Mouse (Mus musculus): ENCODE results near the gene Crabp2.

The Crabp2 gene

DNA sequence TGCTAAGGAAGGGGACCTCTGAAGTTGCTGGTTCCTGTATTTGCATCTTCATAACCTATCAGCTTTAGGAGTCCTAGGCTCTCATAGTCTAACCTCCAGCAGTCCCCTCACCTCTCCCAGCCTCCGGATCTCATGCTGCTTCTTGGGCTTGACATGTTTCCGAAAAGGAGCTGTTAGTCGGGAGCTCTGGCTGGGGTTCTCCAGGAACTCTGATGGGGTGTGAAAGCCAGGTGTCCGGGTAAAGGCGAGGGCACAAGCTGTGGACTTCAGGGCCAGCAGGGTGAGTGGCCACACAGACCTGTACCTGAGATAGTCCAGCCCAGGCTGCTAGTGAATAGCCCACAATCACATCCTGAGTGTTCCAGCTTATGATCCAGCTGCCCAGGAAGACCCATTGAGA is 21.0 kb upstream of the Crabp2 start:
- DNase-seq (ENCODE audit: low read depth), result no peak

DNA sequence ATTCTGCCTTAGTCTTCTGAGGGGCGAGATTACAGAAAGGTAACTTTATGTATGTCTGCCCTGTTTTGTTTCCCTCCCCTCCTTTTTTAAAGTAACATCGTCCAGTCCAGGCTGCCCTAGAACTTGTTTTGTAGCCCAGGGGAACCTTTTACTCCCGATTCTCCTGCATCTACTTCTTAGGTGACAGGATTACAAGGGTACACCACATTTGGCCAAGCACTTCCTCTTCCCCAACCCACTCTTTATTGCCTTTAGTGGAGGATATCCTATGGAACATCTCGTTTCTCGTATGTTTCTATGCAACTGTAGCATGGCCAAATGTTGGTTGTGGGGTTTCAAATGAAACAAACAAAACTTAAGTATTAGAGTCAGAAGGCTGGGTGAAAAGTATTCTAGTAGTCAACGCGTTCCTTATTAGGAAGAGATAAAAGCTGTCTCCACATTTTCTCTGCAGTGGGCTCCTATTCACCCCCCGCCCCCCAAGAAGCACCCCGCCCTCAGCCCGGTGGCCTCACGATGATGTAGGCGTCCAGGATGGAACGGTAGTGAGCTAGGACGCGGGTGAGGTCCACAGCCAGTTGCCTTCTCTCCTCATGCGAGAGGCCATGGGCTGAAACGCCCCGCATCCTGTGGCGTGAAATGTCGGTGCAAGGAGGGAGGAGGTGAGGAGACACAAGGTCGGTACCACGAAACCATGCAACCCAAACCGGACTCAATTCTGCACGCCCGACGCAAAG is 19.0 kb upstream of the Crabp2 start:
- DNase-seq (ENCODE audit: low read depth), result peak; percentile 65

DNA sequence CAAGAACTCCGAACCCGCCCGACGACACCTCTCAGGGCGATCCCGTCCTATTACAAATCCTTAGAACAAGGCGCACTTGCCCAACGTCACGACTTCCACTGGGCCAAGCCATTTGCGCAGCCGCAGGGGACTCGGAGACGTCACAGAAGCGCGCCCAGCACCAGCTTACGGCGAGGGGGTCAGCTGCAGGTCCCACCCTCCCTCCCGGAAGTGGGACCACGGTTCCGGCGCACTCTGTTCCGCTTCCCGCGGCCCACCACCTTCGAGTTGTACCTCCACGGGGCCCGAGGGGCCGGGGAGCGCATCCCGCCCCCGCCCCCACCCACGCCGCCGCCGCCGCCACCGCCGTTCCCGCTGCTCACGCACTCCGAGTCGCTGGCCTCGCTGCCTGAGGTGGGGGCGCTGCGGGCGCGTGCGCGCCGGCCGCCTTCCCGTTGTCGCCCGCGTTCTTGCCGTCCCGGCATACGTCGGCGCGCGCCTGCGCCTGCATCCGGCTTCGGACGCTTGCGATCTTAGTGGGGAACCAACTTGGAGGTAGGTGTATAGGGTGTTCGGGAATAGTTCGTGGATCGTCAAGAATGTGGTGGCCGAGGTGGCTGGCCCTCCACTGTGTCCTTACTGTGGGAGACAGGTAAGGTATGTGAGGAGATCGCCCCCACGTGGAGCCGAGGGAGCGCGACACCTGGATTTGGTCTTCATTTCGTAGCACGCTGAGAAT is 18.2 kb upstream of the Crabp2 start, which contains the start of the genes Isg20l2 and Rrnad1:
Isg20l2 (plus strand) TSS at position 237 of the 718 bp plus-strand sequence.
Rrnad1 (minus strand) TSS at position 640 of the 718 bp plus-strand sequence.
- peak; percentile 98 for DNase-seq (ENCODE audit: low read depth)

DNA sequence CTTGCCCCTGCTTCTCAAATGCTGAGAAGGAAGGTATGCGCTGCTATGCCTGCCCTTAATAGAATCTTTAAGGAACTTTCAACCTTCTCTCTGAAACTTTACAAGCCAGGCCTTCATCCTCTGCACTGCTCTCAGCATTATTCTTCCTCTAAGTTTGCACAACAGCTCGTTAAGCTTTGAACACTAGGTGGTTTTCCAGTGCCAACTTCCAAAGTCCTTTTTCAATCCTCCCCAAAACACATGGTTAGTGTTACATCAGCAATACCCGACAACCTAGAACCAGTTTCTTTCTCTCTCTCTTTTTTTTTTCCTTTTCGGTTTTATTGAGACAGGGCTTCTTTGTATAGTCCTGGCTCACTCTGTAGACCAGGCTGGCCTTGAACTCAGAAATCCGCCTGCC is 14.4 kb upstream of the Crabp2 start:
- DNase-seq (ENCODE audit: low read depth), result no peak

DNA sequence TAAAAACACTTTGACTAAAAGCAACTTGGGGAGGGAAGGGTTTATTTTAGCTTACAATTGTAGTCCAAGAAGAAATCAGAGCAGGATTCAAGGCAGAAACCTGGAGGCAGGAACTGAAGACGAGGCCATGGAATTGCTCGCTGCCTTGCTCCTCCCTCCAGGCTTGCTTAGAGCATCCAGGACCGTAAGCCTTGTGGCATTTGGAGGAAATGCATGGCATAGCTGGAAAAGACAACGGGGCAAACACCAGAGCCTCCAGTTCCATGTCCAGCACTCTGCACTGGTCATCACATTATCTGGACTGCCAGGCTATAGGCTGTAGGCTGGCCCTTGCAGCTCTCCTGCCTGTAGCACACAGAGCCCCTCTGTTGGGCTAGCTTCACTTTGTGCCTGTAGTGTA is 14.0 kb upstream of the Crabp2 start:
- DNase-seq (ENCODE audit: low read depth), result no peak

DNA sequence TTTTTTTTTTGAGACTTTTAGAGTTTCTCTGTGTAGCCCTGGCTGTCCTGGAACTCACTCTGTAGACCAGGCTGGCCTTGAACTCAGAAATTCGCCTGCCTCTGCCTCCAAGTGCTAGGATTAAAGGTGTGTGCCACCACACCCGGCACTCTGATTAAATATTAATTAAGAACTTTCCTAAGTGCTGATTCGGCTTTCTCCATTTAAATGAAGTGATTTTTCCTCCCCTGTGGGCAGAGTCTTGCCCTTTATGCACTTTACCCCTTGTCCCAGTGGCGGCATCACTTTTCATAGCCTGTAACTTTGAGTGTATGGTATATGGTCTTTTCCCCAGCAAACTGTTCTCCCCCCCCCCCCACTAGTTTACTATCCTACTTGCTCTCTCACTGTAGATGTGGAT is 13.3 kb upstream of the Crabp2 start:
- no peak for DNase-seq (ENCODE audit: low read depth)

DNA sequence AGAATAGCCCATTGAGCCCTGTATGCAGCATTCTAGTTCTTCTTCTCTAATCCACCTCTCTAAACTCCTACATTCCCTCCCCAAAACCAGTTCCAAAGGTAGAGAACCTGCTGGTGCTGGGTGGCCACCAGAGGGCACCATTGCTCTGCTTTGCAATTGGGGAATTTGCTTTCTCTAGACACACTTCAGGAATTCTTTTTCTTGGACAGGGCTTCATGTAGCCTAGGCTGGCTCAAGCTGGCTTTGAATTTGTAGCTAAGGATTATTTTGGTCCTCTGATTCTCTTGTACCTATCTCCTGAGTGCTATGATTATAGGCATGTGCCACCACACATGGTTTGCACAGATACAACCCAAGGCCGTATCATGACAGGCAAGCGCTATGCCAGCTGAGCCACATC is 12.7 kb upstream of the Crabp2 start:
- DNase-seq (ENCODE audit: low read depth), result peak; percentile 78

DNA sequence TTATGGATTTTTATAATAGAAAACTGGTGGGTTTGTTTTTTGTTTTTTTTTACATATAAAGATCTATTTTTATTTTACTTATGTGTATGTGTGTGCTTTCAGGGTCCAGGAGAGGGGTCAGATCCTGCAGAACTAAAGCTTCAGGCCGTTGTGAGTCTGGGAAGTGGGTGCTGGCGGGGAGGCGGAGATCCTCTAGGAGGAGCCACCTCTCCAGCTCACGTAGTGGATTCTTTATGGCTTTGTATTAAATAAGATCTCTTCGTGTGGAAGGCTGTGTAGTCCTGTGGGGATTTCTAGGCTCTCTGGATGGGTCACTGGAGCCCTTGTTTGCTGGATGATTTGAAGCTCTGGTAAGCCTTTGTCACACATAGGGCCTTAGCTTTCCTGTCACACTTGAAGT is 7.9 kb upstream of the Crabp2 start:
- no peak for DNase-seq (ENCODE audit: low read depth)

DNA sequence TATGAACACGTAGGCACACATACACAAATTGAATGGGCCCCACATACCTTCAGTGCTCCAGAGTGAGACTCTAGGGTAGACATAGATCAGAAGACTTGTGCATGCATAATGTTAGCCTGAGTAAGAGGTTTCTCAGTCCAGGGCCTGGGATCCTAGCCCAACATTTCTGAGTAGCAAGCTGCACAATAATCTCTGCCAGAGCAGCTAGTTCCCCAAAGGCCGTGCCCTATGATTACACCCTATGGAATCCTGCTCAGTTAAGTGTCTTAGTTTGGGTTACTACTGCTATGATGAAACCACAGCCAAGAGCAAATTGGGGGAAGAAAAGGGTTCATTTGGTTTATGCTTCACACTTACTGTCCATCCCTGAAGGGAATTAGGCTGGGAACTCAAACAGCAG is 6.0 kb upstream of the Crabp2 start:
- no peak for DNase-seq (ENCODE audit: low read depth)

- DNase-seq (ENCODE audit: low read depth), result no peak
These were observed 4.9 kb upstream of the Crabp2 start for GRCm38 (mm10) chr3:87943586-87943985.

- no peak for DNase-seq (ENCODE audit: low read depth)
These were observed 3.4 kb upstream of the Crabp2 start for GRCm38 (mm10) chr3:87944838-87945600.

DNA sequence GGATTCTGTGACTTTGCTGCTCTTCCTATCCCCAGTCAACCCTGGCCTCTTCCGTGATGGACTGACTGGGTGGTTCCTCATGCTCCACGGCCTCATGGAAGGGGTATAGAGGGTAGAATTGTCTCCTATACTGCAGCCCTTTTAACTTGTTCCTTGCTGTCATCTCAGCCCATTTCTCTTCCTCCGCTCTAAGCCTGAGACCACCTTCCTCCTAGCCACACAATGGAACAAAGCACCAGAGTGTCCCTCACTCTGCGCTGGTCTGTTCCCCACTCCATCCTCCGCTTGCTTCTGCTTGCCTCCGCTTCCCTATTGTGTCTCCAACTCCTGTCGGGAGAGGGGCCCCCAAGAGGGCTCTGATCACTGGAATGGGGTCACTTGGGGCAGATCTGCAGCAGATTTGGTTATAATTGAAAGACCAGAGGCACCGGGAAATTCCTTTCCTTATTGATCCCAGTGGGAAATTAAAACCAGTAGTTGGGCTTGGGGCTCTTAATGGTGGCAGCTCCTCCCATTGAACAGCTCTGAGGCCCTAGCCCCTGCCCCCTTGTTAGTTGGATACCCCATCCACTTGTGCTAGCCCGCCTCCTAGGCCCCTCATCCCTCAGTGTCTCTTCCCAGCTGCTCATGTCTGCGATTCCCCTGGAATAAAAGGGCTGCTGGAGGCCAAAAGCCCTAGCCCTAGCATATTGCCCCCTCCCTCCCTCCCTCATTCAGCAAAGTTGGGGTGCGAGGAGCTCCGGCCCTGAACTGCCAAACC is 2.5 kb upstream of the Crabp2 start:
- DNase-seq (ENCODE audit: low read depth), result no peak

DNA sequence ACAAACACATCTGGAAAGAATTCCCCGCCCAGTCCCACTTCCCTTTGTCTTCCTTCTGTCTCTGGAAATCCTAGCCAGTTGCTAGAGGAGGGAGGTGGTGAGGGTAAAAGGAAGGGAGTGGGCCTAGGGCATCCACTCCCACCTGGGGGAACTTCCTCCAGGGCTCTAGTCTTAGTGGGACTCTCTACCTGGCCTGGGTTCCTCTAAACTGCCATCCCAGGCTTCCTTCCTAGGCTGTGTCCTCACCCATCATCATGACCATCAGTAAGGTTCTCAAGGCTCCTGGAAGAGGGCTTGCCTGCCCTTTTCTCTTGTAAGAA is 2.0 kb upstream of the Crabp2 start:
- DNase-seq (ENCODE audit: low read depth), result no peak

DNA sequence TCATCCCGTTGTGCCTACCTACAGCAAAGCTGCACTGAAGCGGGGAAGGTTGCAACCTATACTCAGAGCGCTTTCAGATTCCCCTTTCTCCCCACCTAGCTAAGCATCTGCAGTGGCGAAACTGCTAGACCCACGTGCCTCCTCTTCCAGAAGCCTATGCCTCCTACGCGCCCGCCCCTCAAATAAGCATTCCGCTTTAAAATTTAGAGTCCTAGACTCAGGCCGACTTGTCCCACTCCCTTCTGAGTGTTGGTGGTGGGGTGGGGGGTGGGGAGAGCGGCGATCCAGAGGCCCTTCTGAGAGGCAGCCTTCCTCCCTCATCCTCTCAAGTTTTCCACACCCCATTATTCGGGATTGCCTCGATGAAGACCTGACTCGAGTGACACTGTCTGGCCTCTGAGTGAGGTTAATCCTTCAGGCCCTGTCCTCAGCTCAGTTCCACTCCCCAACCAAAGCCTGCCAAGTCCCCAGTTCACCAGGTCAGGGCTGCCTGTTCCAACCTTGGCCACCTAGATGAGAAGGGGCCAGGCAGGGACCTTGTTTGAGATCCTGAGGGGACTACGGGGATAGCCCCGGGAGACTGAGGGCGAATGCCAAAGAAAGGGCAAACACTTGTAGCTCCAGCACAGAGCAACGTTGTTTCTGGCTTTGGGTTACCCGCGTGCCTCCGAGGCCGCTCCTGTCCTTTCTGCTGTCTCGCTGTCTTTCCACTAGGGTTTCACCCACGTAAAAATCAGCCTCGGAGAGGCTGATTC is 1.2 kb upstream of the Crabp2 start:
- DNase-seq (ENCODE audit: low read depth), result no peak

DNA sequence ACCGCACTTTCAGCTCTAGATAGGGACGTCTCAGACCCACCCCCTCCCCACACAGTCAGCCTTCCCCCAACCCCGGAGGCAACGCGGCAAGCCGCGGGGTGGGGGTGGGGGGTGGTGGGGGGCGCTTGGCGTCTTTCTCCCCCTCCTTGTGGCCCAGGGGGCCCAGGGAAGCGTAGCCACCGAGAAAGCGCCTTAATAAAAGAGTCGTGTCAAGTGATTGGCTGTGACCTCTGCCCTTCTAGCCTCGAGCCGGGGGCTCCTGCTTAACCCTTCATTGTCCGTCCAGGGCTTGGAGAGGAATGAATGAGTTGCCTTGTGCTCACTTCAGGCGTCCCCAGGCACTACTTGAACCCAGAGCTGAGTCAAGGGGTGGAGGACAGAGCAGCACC is 661 bp upstream of the Crabp2 start:
- DNase-seq (ENCODE audit: low read depth), result no peak

DNA sequence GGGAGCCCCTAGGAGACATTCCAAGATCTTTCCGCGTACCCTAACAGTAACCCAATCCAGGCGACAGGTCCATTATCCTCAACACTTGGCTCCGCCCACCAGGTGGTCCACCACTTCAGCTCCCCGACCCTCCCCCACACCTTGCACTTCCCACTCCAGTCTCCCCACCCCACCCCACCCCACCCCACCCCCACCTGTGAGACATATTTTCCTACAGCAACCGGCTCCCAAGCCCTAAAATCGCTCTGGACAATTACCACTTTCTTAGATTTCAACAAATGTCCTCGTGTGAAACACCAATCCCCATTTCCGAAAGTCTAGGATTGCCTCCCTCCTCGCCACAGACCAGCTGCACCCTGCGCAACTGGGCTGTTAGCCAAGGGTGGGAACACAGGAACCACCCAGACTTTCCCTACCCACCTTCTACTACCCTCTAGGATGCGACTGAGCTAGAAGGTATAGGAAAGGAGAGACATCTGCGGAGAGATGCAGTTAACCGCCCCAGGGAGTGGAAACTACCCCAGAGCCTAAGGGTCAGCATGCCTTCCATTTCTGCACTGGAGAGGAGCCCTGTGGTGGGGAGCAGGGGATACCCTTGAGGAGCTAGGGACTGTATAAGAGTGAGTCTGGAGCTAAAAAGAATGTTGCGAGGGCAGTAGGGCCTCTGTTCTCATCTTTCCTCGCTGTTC is 944 bp downstream of the Crabp2 start:
- no peak for DNase-seq (ENCODE audit: low read depth)

DNA sequence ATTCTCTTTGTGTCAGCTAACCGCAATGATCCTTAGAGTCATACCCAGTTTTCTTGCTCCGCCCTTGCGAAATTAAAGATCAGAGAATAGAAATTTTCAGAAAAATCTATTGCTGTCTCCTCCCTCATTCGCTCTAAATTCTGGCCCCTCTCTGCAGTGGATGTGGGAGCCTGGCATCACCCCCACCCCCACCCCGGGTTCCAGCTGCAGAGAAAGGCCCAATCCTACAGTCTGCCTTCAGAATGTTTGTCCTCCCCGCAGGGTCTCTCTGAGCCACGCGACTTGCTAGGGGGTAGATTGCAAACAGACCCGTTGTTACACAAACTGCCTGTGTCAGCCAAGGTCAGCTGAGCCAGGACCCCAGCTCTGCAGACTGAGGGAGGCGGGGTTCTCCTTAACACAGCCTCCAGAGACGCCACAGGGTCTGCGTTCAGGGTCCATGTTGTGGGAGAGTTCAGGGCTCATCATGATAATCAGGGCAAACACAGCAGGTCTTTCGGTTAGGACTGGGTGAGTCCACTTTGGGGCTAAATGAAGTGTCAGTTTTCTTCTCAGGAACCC is 1.6 kb downstream of the Crabp2 start:
- no peak for DNase-seq (ENCODE audit: low read depth)

DNA sequence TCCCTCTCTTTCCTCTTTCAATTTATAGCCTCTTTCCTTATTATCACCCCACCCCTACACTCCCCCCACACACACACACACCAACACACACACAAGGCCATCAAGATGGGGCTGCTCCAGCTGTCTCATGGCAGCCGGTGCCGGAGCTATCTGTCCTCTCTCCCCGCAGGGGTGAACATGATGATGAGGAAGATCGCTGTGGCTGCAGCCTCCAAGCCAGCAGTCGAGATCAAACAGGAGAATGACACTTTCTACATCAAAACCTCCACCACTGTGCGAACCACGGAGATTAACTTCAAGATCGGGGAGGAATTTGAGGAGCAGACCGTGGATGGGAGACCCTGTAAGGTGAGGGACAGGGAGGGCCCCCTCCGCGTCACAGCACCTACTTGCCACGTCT is 3.5 kb downstream of the Crabp2 start:
- no peak for DNase-seq (ENCODE audit: low read depth)

- no peak for DNase-seq (ENCODE audit: low read depth)
These were observed 4.0 kb downstream of the Crabp2 start for GRCm38 (mm10) chr3:87952440-87952839.

DNA sequence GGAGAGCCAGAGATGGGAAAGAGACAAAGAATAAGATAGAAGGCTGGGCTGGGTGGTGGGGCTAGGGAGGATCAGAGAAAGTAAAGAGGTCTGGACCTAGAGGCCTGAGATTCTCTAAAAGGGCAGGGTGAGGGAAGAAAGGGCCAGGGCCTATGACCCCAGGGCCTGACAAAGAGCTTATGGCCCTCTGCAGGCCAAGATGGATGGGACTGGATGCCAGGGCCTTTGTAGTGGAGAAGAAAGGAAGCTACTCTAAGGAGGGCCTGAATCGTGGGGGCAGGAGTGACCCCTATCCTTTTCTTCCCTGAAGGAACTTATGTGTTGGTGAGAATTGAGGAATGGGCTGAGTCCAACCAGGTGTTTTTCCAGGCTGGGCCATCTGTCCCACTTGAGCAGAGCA is 9.6 kb downstream of the Crabp2 start:
- no peak for DNase-seq (ENCODE audit: low read depth)

DNA sequence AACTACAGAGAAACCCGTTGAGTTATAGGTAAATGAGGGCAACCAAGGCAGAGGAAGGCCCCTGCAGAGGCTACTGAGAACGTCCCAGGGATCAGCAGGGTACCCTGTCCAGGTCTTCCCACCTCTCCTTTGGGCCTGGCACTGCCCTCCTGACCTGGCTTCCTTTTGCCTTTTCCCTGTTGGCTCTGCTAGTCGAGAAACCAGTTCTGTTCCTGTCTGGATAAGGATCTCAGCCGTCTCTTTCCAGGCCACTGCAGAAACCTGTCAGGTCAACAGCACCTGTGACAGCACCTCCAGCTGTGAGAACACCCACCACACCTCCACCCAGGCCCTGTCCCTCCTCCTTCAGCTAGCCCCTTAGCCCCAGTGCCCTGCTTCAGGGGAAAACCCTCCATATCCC is 10.0 kb downstream of the Crabp2 start:
- no peak for DNase-seq (ENCODE audit: low read depth)

Measured in 416B (cell line).